Mouse (Mus musculus): ENCODE data around the gene Dctn5. TPM values are rescaled to one million over a fixed set of nuclear protein-coding genes. Genes with fewer than 3 reads are reported as not detected.

Gene Dctn5
- 69.4 and 73.3 TPM in 2 replicates for polyA plus RNA-seq (2015; fragmentation: Nextera tagmentation; extraction: Ambion mirVana)

DNA sequence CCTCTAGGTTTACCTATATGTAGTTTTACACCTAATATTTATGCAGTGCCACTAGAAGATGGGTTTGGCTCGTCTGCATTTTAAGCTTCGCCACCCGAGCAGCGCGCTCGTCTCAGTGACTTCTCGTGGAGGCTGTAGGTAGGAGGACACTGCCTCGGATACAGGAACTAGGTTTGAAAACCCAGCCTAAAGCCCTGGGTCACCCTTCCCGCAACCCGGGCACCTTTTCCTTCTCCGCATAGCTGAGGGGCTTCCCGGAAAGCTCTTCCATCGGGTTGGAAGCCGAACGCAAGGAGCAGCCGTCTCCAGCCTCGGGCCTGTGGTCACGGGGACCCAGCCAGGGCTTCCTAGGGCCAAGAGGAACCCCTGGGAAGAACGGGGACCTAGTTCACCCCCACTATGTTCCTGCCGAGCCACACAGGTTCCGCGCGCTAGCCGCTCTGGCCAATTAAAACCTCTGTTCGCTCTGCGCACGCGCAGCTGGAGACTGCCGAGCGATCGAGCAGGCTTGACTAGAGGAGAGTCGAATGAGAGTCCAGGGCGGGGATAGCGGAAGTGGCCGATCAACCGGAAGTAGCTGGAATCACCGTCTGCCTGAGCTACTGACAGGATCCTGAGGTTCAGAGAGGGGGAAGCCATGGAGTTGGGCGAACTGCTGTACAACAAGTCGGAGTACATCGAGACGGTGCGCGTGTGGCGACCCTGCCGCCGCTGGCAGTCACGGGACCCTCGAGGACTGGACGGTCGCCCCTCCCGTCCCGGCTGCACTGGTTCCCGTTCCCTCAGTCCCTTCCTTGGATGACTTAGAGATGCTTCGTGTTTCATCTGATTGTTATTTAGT, at the start of gene Dctn5, which contains the start of gene Palb2:
Gene Dctn5, plus strand, starts transcription at position 545 of the 841 bp plus-strand sequence.
Gene Palb2, minus strand, starts transcription at position 489 of the 841 bp plus-strand sequence.

DNA sequence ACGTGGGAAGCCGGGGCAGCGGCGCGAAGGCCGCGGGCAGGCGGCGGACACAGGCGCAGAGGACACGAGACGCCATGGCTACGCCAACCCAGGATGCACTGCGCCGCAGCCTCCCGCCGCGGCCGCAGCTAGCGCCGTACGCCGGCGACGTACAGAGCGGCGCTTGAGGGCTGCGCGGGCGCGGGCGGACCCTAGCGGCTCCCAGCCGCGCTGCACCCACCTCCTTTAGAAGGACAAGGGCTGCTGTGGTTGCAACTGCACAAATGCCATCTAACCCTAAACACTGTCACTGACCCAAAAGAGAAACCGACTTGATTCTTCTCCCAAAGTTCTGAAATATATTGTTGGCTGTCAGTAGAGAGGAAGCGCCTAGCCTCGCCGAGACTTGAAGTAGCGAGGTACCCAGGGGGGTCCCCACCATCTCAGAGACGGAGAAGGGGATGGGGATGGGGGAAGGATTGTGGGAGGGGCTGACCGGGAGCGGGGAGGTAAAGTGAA, 31.0 kb upstream of the Dctn5 start, which contains the start of gene Ndufab1:
Gene Ndufab1, minus strand, starts transcription at position 140 of the 498 bp plus-strand sequence.

DNA sequence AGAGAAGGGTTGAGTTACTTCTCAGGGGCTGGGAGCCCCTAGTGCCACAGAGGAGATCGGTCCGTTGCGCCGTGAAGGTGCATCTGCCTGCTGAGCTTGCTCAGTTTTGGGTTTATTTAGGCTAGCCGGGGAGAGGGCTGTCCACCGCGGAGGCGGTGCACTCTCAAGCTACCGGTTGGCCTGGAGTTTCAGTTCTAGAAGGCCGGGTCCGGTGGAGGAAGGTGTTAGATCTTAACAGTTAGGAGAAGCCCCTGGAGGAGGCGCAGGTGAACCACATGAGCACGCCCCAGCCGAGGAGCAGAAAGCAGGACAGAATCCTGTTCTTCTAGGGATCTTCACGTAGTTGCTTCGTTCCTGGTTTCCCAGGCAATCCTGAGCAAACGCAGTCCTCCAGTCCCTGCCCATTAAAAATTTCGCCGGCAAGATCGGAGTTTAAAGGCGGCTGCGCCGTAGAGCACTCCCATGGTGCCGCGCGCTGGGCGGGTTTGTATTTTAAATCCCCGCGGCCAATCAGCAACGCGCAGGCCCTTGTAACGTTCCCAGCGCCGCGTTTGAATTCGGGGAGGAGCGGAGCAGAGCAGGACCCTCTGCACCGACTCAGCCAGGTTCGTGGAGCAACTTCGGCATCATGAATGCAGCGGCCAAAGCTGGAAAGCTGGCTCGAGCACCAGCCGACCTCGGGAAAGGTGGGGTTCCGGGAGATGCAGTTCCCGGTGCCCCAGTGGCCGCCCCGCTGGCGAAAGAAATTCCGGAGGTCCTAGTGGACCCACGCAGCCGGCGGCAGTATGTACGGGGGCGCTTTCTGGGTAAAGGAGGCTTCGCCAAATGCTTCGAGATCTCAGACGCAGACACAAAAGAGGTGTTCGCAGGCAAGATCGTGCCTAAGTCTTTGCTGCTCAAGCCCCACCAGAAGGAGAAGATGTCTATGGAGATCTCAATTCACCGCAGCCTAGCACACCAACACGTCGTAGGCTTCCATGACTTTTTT, 26.4 kb downstream of the Dctn5 start, which contains the start of gene Plk1:
Gene Plk1, plus strand, starts transcription at position 525 of the 988 bp plus-strand sequence.

DNA sequence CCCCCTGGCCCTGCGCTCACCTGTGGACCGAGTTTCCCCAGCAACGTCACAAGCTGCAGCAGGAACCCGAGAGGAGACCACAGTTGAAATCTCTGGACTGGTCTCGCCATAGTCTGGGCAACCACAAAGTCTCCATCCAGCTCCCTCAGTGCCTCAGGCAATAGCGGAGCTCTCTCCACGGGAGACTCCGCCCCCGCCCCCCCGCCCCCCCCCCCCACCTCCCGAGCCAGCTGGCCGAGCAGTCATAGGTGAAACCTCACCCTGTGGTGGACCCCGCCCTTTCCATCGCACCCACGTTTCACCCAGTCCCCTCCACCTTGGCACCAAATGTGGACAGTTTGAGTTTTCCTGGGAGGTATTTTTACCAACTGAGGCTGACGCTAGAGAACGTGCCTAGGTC, 53.2 kb downstream of the Dctn5 start, which contains the start of gene Ern2:
Gene Ern2, minus strand, starts transcription at position 165 of the 400 bp plus-strand sequence.

Other genes starting within 250 kb of the Dctn5 start
- 16.4 and 17.0 TPM in 2 replicates for gene Cog7, start 151.3 kb upstream of the Dctn5 start, polyA plus RNA-seq (2015; fragmentation: Nextera tagmentation; extraction: Ambion mirVana)
- gene Gga2, start 111.8 kb upstream of the Dctn5 start, polyA plus RNA-seq (2015; fragmentation: Nextera tagmentation; extraction: Ambion mirVana): 27.8 and 30.1 TPM in 2 replicates
- 24.2 and 26.3 TPM in 2 replicates for gene Ubfd1, start 65.9 kb upstream of the Dctn5 start, polyA plus RNA-seq (2015; fragmentation: Nextera tagmentation; extraction: Ambion mirVana)
- gene Ears2, start 65.8 kb upstream of the Dctn5 start, polyA plus RNA-seq (2015; fragmentation: Nextera tagmentation; extraction: Ambion mirVana): 10.6 and 11.5 TPM in 2 replicates
- 604 and 638 TPM in 2 replicates for gene Ndufab1, start 31.2 kb upstream of the Dctn5 start, polyA plus RNA-seq (2015; fragmentation: Nextera tagmentation; extraction: Ambion mirVana)
- 3.4 and 4.9 TPM in 2 replicates for gene Palb2, start 56 bp upstream of the Dctn5 start, polyA plus RNA-seq (2015; fragmentation: Nextera tagmentation; extraction: Ambion mirVana)
- gene Plk1, start 26.4 kb downstream of the Dctn5 start, polyA plus RNA-seq (2015; fragmentation: Nextera tagmentation; extraction: Ambion mirVana): 15.1 and 22.0 TPM in 2 replicates
- 0.10 TPM in 1 of 2 replicates, not detected in the other for gene Ern2, start 53.2 kb downstream of the Dctn5 start, polyA plus RNA-seq (2015; fragmentation: Nextera tagmentation; extraction: Ambion mirVana)
- gene Chp2, start 86.5 kb downstream of the Dctn5 start, polyA plus RNA-seq (2015; fragmentation: Nextera tagmentation; extraction: Ambion mirVana): 0.51 and 0.74 TPM in 2 replicates
- gene Prkcb, start 155.7 kb downstream of the Dctn5 start, polyA plus RNA-seq (2015; fragmentation: Nextera tagmentation; extraction: Ambion mirVana): 115 and 139 TPM in 2 replicates